Mouse (Mus musculus) lung, embryonic 15.5 days (tissue): Measurements from ENCODE around the gene Il4. TPM values are rescaled to one million over a fixed set of nuclear protein-coding genes. Genes with fewer than 3 reads are reported as not detected.

ENCODE experiments used
- ATAC-seq: fragments of 200-750 bp; cut with Nextera tagmentation; 2 replicates; pipeline ENCODE4 v1.8.0; 2017; ENCODE audit warnings: moderate number of reproducible peaks, borderline replicate concordance; ENCODE audit not compliant: low FRiP score, low TSS enrichment; ENCODE audit errors: extremely low read depth
- H3K27ac ChIP-seq: fragments of 300-500 bp; sonication (generic); 2 replicates; pipeline ENCODE4 v1.5.1; 2015; ENCODE audit warnings: moderate library complexity, mild to moderate bottlenecking, inconsistent platforms
- H3K27me3 ChIP-seq: fragments of 300-500 bp; sonication (generic); 2 replicates; pipeline ENCODE4 v1.6.1; 2015; ENCODE audit warnings: inconsistent platforms
- H3K36me3 ChIP-seq: fragments of 300-500 bp; sonication (generic); 2 replicates; pipeline ENCODE4 v1.6.1; 2015; ENCODE audit warnings: inconsistent platforms
- H3K4me1 ChIP-seq: fragments of 300-500 bp; sonication (generic); 2 replicates; pipeline ENCODE4 v1.6.1; 2015; ENCODE audit warnings: inconsistent platforms
- H3K4me2 ChIP-seq: fragments of 300-500 bp; sonication (generic); 2 replicates; pipeline ENCODE4 v1.6.1; 2015; ENCODE audit warnings: inconsistent platforms, mild to moderate bottlenecking, moderate library complexity
- H3K4me3 ChIP-seq: fragments of 300-500 bp; sonication (generic); 2 replicates; pipeline ENCODE4 v1.5.1; 2015; ENCODE audit warnings: mild to moderate bottlenecking, inconsistent platforms
- H3K9ac ChIP-seq: fragments of 300-500 bp; sonication (generic); 2 replicates; pipeline ENCODE4 v1.6.1; 2015; ENCODE audit warnings: inconsistent platforms
- H3K9me3 ChIP-seq: fragments of 300-500 bp; sonication (generic); 2 replicates; pipeline ENCODE4 v1.6.1; 2016; ENCODE audit warnings: inconsistent platforms
- WGBS: fragments of 180-500 bp; shearing (Covaris S2); methylation state at CpG from one replicate; pipeline ENCODE4 v1.1.7; 2015; 5-methylcytosine and 5-hydroxymethylcytosine counted together
- polyA plus RNA-seq: library from polyadenylated mRNA; unstranded; fragments of >200 nt; fragmentation: Nextera tagmentation; extraction: Ambion mirVana; gene quantifications from 2 replicates; pipeline ENCODE4 v1.2.1, GENCODE M21; 2015

Gene Il4
- polyA plus RNA-seq, 1 experiment from 2014 or later, result 1.2 TPM

GRCm38 (mm10) chr11:53622440-53622806 lies 4.0 kb upstream of the Il4 start:
- Histone ChIP-seq H3K9ac (no peak overlapping the region), H3K9me3 (no peaks in the 10 kb centered on the region), H3K27ac (no peak overlapping the region), H3K4me1 (no peaks in the 10 kb centered on the region), H3K4me3 (no peak overlapping the region), H3K36me3 (no peaks in the 10 kb centered on the region), H3K27me3 (no peaks in the 10 kb centered on the region), H3K4me2 (no peak overlapping the region)
- 52% methylated on average over 6 of the region's 6 CpGs for WGBS
- ATAC-seq, result no peak

- H3K4me1 ChIP-seq, result no peaks in the 10 kb centered on the region
- WGBS, result 79% methylated on average over 11 of the region's 11 CpGs
- no peak for ATAC-seq
Observed at GRCm38 (mm10) chr11:53621582-53622439, 3.3 kb upstream of the Il4 start.

GRCm38 (mm10) chr11:53620094-53620493 lies 1.6 kb upstream of the Il4 start:
- H3K9ac ChIP-seq, result no peak overlapping the region

More at GRCm38 (mm10) chr11:53621582-53622439, 3.3 kb upstream of the Il4 start:
- H3K4me2 ChIP-seq, result no peak overlapping the region
- no peak overlapping the region for H3K27ac ChIP-seq
- H3K36me3 ChIP-seq, result no peaks in the 10 kb centered on the region
- no peak overlapping the region for H3K9ac ChIP-seq
- H3K27me3 ChIP-seq, result no peaks in the 10 kb centered on the region
- no peaks in the 10 kb centered on the region for H3K9me3 ChIP-seq
- no peak overlapping the region for H3K4me3 ChIP-seq

GRCm38 (mm10) chr11:53619428-53619827 lies 959 bp upstream of the Il4 start:
- no peak overlapping the region for H3K27ac ChIP-seq
- 57% methylated on average over 6 of the region's 6 CpGs for WGBS
- H3K9ac ChIP-seq, result no peak overlapping the region
- no peaks in the 10 kb centered on the region for H3K27me3 ChIP-seq
- no peaks in the 10 kb centered on the region for H3K9me3 ChIP-seq
- ATAC-seq, result no peak
- no peak overlapping the region for H3K4me3 ChIP-seq
- H3K4me1 ChIP-seq, result no peaks in the 10 kb centered on the region
- H3K4me2 ChIP-seq, result no peak overlapping the region
- no peaks in the 10 kb centered on the region for H3K36me3 ChIP-seq

More at GRCm38 (mm10) chr11:53620094-53620493, 1.6 kb upstream of the Il4 start:
- 85% methylated on average over 4 of the region's 4 CpGs for WGBS
- no peak overlapping the region for H3K4me3 ChIP-seq
- no peaks in the 10 kb centered on the region for H3K9me3 ChIP-seq
- H3K4me1 ChIP-seq, result no peaks in the 10 kb centered on the region
- no peaks in the 10 kb centered on the region for H3K36me3 ChIP-seq
- no peaks in the 10 kb centered on the region for H3K27me3 ChIP-seq
- no peak for ATAC-seq
- H3K27ac ChIP-seq, result no peak overlapping the region
- no peak overlapping the region for H3K4me2 ChIP-seq

- H3K4me3 ChIP-seq, result no peak overlapping the region
- H3K27me3 ChIP-seq, result no peaks in the 10 kb centered on the region
- H3K9ac ChIP-seq, result no peak overlapping the region
- 61% methylated on average over 4 of the region's 4 CpGs for WGBS
- no peak for ATAC-seq
- H3K4me2 ChIP-seq, result no peak overlapping the region
- H3K36me3 ChIP-seq, result no peaks in the 10 kb centered on the region
- H3K27ac ChIP-seq, result no peak overlapping the region
- H3K9me3 ChIP-seq, result no peaks in the 10 kb centered on the region
- no peaks in the 10 kb centered on the region for H3K4me1 ChIP-seq
Observed at GRCm38 (mm10) chr11:53617562-53618109, 833 bp downstream of the Il4 start.

- H3K4me2 ChIP-seq, result no peak overlapping the region
- 54% methylated on average over 8 of the region's 8 CpGs for WGBS
- no peak overlapping the region for H3K9ac ChIP-seq
- H3K36me3 ChIP-seq, result no peaks in the 10 kb centered on the region
- H3K27me3 ChIP-seq, result no peaks in the 10 kb centered on the region
- no peak for ATAC-seq
- no peak overlapping the region for H3K27ac ChIP-seq
- no peaks in the 10 kb centered on the region for H3K9me3 ChIP-seq
- no peaks in the 10 kb centered on the region for H3K4me1 ChIP-seq
- no peak overlapping the region for H3K4me3 ChIP-seq
Observed at GRCm38 (mm10) chr11:53616748-53617558, 1.5 kb downstream of the Il4 start.

- no peak for ATAC-seq
- Histone ChIP-seq H3K9me3 (no peaks in the 10 kb centered on the region), H3K27me3 (no peaks in the 10 kb centered on the region), H3K27ac (no peak overlapping the region), H3K4me1 (no peaks in the 10 kb centered on the region), H3K36me3 (no peaks in the 10 kb centered on the region), H3K9ac (no peak overlapping the region), H3K4me3 (no peak overlapping the region), H3K4me2 (no peak overlapping the region)
- 88% methylated on average over 8 of the region's 8 CpGs for WGBS
Observed at GRCm38 (mm10) chr11:53615575-53615974, 2.9 kb downstream of the Il4 start.

GRCm38 (mm10) chr11:53615172-53615571 lies 3.3 kb downstream of the Il4 start:
- WGBS, result 53% methylated on average over 6 of the region's 6 CpGs

GRCm38 (mm10) chr11:53609672-53610071 lies 8.8 kb downstream of the Il4 start:
- no peak for ATAC-seq
- Histone ChIP-seq H3K27me3 (no peaks in the 10 kb centered on the region), H3K36me3 (no peaks in the 10 kb centered on the region), H3K9ac (no peak overlapping the region), H3K4me2 (no peak overlapping the region), H3K4me3 (no peak overlapping the region), H3K27ac (no peak overlapping the region), H3K9me3 (no peaks in the 10 kb centered on the region), H3K4me1 (no peaks in the 10 kb centered on the region; the same call in 1 of the 2 replicates)
- 69% methylated on average over 3 of the region's 3 CpGs for WGBS

More at GRCm38 (mm10) chr11:53615172-53615571, 3.3 kb downstream of the Il4 start:
- no peak overlapping the region for H3K27ac ChIP-seq
- H3K4me1 ChIP-seq, result no peaks in the 10 kb centered on the region
- no peaks in the 10 kb centered on the region for H3K36me3 ChIP-seq
- no peak for ATAC-seq
- no peaks in the 10 kb centered on the region for H3K27me3 ChIP-seq
- no peak overlapping the region for H3K9ac ChIP-seq
- H3K9me3 ChIP-seq, result no peaks in the 10 kb centered on the region
- H3K4me2 ChIP-seq, result no peak overlapping the region
- no peak overlapping the region for H3K4me3 ChIP-seq

- H3K4me2 ChIP-seq, result no peak overlapping the region
- H3K9ac ChIP-seq, result no peak overlapping the region
- H3K9me3 ChIP-seq, result no peaks in the 10 kb centered on the region
- WGBS, result 79% methylated on average over 6 of the region's 6 CpGs
- no peaks in the 10 kb centered on the region; the same call in 1 of the 2 replicates for H3K4me1 ChIP-seq
- no peak overlapping the region for H3K27ac ChIP-seq
- no peaks in the 10 kb centered on the region for H3K27me3 ChIP-seq
- no peak for ATAC-seq
- no peak overlapping the region for H3K4me3 ChIP-seq
- H3K36me3 ChIP-seq, result no peaks in the 10 kb centered on the region
Observed at GRCm38 (mm10) chr11:53609231-53609630, 9.2 kb downstream of the Il4 start.

GRCm38 (mm10) chr11:53605609-53606008 lies 12.9 kb downstream of the Il4 start:
- Histone ChIP-seq H3K4me1 (no peaks in the 10 kb centered on the region; the same call in 1 of the 2 replicates), H3K4me2 (no peak overlapping the region), H3K9me3 (no peaks in the 10 kb centered on the region), H3K36me3 (no peaks in the 10 kb centered on the region), H3K27ac (no peak overlapping the region), H3K27me3 (no peaks in the 10 kb centered on the region), H3K4me3 (no peak overlapping the region), H3K9ac (no peak overlapping the region)
- no peak for ATAC-seq
- 6% methylated on average over 12 of the region's 12 CpGs for WGBS

GRCm38 (mm10) chr11:53604983-53605382 lies 13.5 kb downstream of the Il4 start:
- no peak for ATAC-seq
- H3K27me3 ChIP-seq, result no peaks in the 10 kb centered on the region
- no peak overlapping the region for H3K27ac ChIP-seq
- 91% methylated on average over 3 of the region's 3 CpGs for WGBS
- H3K36me3 ChIP-seq, result 0 out of 2 replicates have a peak, but pooled peaks cover 1% of the 10 kb centered on the region
- H3K4me3 ChIP-seq, result no peak overlapping the region
- no peak overlapping the region for H3K4me2 ChIP-seq
- no peaks in the 10 kb centered on the region for H3K9me3 ChIP-seq
- H3K4me1 ChIP-seq, result no peaks in the 10 kb centered on the region; the same call in 1 of the 2 replicates
- H3K9ac ChIP-seq, result no peak overlapping the region
